Mouse (Mus musculus): ENCODE results near the gene 4930480E11Rik. TPM values are rescaled to one million over a fixed set of nuclear protein-coding genes. Genes with fewer than 3 reads are reported as not detected.

Gene 4930480E11Rik
- total RNA-seq (2023), result not detected in 4 replicates

DNA sequence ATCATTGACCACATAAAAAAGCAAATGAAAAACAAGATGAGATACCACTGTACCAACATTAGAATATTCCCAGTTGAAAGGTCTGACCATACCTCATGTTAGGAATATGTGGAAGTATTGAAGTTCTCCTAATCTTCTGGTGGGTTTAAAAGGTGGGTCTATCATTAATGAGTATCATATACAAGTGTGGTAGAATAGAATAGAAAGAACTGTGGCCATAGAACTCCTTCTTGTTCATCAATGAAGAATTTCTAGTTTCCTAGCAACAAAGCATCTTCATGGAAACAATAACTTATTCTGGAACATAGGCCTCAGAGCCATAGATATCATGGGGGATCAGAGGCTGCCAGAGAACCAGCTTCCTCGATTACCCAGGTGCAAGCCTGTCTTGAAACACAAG lies at the start of gene 4930480E11Rik:
Gene 4930480E11Rik, plus strand, starts transcription at position 301 of the 400 bp plus-strand sequence.

Other genes with a start within 250 kb of the 4930480E11Rik start
- not detected in 4 replicates for gene Gm5938, start 244.2 kb upstream of the 4930480E11Rik start, total RNA-seq (2023)
- gene Obp1b, start 182.9 kb upstream of the 4930480E11Rik start, total RNA-seq (2023), result not detected in 4 replicates
- not detected in 4 replicates for gene Gm14743, start 123.7 kb upstream of the 4930480E11Rik start, total RNA-seq (2023)
- 0.24 to 1.1 TPM (median 0.72 TPM) in 4 replicates for gene Prrg1, start 214.3 kb downstream of the 4930480E11Rik start, total RNA-seq (2023)

Data from B cell, adult 62 days (primary cell).